Mouse (Mus musculus) natural killer cell, adult 2 months (primary cell): Measurements from ENCODE around the gene Ttc19.

Source experiments
- DNase-seq, 2 experiments: peaks; one replicate each; pipeline ENCODE4 v3.0.0; 2022; ENCODE audit warnings: low spot score in 2 of 2

The Ttc19 gene

DNA sequence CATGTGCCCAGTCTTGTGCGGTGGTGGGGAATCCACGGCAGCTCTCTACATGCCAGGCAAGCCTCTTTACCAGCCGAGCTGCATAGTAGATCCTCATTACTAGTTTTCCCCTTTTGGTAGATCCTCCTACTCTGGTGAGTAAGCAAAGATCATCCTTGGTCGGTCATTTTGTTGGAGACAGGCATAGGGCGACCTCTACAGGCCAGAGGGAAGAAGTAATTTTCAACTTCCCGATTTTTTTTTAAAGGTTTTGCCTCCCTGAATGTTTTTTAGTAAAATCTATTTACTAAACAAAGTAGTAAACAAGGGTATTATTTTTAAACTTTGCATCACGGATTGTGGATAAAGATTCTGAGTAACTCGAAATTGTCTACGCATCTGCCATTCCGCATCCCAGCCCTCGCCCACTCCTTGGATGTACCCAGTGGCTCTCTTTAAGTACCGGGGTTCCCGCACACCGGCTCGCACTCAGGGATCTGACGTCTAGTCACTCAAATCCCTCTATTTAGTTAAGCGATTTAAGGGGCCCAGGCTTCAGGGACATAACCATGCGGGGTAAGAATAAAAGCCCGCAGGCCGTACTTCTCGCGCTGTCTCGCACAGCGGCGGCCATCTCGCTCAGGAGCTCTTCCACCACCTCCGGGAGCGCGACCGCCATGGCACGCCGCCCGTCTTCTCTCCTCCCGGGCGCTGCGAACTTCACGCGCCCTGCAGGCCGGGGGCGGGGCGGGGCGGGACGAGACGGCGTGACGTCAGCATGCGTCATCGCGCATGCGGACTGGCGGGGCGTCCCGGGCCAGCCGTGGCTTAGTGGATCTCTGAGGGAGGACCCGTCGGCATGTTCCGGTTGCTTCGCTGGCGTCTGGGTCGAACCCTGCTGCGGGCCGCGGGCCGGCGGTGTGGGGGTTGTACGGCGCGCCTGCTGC, at the start of gene Ttc19, which contains the start of gene Zswim7:
Ttc19 (plus strand) TSS at position 799 of the 926 bp plus-strand sequence.
Zswim7 (minus strand) TSS at position 701 of the 926 bp plus-strand sequence.
- peak; percentile 87 to 90 for DNase-seq

GRCm38 (mm10) chr11:62240631-62241261, 40.5 kb upstream of the Ttc19 start:
- DNase-seq = no peak

DNA sequence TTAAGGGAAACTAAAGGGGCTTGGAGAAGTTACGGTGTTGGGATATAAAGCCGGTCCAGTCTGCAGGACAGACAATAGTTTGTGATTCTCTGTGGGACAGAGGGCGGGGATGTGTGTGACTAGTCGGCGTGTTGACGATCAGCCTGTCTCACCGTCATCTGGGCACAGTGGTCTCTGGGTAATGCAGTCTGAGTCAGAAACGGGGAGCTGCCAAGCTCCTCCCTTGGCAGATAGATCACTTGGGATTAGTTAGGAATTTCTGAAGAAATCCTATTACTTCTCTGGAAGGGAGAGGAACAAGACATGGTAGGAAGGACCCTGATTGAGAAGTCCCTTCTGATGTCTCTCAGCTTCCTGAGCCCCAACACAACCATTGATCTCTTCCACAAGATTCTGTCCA, 37.4 kb upstream of the Ttc19 start:
- no peak for DNase-seq

- DNase-seq = no peak
These were observed 36.8 kb upstream of the Ttc19 start for GRCm38 (mm10) chr11:62244471-62244870.

DNA sequence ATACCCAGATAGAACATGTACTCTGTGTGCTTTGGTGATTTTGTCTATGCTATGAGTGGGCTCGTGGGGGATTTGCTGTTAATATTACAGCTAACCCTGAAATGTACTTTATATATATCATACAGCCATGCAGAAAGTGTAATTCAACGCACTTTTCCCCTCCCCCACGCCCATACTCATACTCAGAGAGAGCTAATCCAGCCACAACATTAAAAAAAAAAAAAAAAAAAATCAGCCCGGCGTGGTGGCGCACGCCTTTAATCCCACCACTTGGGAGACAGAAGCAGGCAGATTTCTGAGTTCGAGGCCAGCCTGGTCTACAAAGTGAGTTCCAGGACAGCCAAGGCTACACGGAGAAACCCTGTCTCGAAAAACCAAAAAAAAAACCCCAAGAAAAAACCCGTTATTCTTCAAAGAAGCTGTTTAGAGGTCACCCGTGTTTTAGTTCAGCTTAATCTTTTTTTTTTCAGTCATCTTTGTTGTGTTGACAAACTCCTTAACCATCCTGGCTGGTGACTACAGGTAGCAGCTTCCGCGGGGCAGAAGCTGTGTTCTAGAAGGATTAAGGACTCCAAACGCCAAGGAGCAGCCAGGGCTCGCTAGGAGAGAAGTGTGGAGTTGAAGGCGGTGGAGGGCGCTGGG, 33.4 kb upstream of the Ttc19 start:
- no peak for DNase-seq

DNA sequence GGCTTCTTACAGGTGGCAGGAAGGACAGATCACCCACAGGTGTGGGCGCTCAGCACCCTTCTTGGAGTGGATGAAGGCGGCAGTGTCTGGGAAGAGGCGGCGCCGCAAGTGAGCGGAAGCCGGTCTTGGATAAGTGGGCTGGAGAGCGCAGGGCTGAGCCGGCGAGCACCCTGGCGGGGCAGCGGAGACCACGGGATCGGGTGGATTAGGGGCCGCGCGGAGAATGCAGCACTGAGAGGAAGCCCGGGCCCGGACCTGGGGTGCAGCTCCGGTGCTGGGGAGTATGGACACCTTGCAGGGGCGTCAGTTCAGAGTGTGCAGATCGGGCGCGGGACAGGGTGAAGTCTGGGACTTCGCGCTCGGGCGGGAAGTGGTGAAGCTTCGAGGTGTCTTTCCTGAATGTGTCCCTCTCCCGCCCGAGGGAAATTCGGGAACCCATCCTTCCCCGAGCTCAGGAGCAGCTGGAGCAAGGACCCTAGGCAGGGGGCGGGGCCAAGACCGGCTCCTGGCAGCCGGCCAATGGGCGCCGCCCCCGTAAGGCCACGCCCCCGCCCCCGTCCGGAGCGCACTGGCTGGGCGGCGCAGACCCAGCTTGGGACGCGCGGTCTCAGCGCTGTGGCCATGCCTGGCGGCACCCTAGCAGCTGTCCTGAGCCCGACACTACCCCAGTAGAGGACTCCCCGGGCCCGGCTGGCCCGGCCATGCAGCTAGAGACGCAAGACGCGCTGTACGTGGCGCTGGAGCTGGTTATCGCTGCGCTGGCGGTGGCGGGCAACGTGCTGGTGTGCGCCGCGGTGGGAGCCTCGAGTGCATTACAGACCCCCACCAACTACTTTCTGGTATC, 32.6 kb upstream of the Ttc19 start, which contains the start of gene Adora2b:
Adora2b (plus strand) TSS at position 584 of the 844 bp plus-strand sequence.
- DNase-seq = peak; percentile 15 to 37

DNA sequence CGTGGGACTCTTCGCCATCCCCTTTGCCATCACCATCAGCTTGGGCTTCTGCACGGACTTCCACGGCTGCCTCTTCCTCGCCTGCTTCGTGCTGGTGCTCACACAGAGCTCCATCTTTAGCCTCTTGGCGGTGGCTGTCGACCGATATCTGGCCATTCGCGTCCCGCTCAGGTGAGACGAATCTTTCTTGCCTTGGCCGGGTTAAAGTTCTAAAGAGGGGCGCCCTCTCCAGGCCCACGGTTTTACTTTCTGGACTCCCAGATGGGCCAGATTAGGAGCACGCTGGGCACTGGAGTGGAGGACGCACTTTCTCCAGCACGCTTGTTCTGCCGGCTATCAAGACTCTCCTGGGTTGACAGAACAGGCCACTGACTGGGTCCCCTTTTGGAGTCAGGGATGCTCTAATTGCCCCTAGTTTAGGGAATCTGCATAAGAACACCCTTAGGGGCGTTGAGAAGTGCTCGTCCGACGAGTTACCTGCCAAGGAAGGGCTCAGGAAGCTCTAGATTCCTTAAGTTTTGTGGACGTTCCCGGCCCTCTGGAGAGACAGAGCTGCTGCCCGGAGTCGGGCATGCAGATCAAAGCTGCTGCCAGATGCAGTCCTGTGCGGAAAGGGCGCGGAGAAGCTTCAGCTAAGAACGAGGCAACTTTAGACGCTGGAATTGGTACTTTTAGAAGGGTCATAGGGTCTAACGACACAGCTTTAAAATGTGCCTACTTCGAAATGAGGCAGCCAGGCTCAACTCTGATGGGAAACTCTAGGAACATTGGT, 31.8 kb upstream of the Ttc19 start:
- peak in 1 of 2 experiments; percentile 13 for DNase-seq

- no peak for DNase-seq
These were observed 30.2 kb upstream of the Ttc19 start for GRCm38 (mm10) chr11:62251047-62251446.

GRCm38 (mm10) chr11:62253380-62253779, 27.9 kb upstream of the Ttc19 start:
- no peak for DNase-seq

DNA sequence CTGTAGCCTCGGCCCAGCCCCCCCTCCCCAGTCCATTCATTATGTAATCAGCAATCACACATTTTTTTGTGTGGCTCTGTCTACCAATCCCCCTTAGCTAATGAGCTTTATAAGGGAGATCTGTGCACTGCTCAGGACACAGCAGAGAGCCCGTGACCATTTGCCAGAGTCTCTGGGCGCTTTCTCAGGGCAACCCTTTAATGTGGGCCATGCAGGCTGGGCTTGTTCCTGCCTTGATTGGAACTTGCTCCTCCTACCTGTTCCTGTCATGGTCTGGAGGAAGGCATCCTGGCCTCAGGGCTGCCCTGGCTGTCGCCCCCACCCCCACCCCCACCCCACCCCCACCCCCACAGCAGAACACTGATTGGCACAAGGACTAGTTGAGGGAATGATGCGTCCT, 22.1 kb upstream of the Ttc19 start:
- no peak for DNase-seq

DNA sequence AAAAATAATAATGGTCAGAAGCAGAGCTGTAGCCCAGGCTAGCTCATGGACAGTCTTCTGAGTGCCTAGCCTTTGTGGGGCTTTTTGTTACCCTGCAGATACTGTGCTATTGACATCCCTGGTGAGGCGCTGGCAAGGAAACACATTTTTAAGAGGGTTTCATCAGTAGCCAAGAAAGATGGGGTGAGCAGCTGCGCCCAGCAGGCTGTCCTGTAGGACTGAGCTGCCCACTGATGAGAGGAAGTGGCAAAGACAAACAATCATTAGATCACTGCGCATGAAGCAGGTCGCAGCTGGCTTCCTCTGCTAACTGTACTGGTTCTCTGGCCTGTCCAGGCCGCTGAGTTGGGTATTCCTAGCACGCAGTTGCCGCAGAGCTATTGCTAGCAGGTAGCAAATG, 17.7 kb upstream of the Ttc19 start:
- no peak for DNase-seq

GRCm38 (mm10) chr11:62264018-62264417, 17.3 kb upstream of the Ttc19 start:
- DNase-seq = no peak

GRCm38 (mm10) chr11:62265642-62266041, 15.6 kb upstream of the Ttc19 start:
- no peak for DNase-seq

GRCm38 (mm10) chr11:62266466-62267214, 14.6 kb upstream of the Ttc19 start:
- DNase-seq = no peak

DNA sequence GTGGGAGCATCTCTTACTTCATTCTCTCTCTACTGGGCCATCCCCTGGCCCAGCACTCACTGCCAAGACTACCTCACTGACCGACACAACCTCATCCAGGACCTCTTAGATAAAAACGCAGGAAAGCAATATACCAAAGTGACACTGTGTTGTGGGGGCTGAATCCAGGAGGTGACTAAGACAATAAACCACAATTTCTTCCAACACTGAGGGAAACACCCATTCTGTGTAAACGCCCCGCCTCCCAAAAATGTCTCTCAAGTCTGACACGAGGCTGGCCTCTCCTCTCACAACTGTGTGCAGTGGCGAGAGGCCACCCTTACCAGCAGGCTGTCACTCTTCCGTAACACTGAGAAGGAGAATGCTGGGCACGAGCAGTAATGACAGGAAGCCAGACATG, 12.9 kb upstream of the Ttc19 start:
- DNase-seq = no peak

GRCm38 (mm10) chr11:62269097-62269496, 12.2 kb upstream of the Ttc19 start:
- no peak for DNase-seq

GRCm38 (mm10) chr11:62270851-62271250, 10.4 kb upstream of the Ttc19 start:
- DNase-seq = no peak

GRCm38 (mm10) chr11:62277086-62277485, 4.2 kb upstream of the Ttc19 start:
- no peak for DNase-seq

DNA sequence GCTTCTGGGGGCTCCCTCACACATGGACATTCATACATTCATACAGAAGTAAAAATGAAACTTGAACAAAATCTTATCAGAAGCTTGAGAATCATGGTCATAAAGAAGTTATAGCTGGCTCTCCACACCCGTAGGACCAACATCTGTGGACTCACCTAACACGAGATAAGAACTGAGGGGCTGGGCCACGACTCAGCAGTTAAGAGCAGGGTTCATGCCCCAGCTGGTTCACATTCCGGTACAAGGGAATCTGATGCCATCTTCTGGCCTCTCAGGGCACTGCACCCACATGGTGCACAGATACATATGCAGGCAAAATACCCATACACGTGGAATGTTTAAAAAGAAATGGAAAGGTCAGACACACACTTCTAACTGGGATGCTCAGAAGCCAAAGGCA, 3.2 kb upstream of the Ttc19 start:
- DNase-seq = peak; percentile 61 to 66

- no peak for DNase-seq
These were observed 326 bp downstream of the Ttc19 start for GRCm38 (mm10) chr11:62281601-62281997.
